Mouse (Mus musculus) neural tube, embryonic 11.5 days (tissue): ENCODE measurements around the gene Paxx. TPM values are rescaled to one million over a fixed set of nuclear protein-coding genes. Genes with fewer than 3 reads are reported as not detected.

Experiments used
- ATAC-seq: fragments of 200-750 bp; cut with Nextera tagmentation; 2 replicates; pipeline ENCODE4 v1.8.0; 2017; ENCODE audit warnings: moderate number of reproducible peaks, mild to moderate bottlenecking, moderate TSS enrichment, moderate library complexity; ENCODE audit not compliant: insufficient read depth, low FRiP score, low TSS enrichment
- DNase-seq: peaks from one replicate; pipeline ENCODE4 v3.0.0-alpha.2; 2015; ENCODE audit warnings: low spot score
- H3K27ac ChIP-seq: fragments of 300-500 bp; sonication (generic); 2 replicates; pipeline ENCODE4 v1.5.1; 2014; ENCODE audit warnings: low read depth, mild to moderate bottlenecking, low read length
- H3K27me3 ChIP-seq: fragments of 300-500 bp; sonication (generic); 2 replicates; pipeline ENCODE4 v1.6.1; 2014; ENCODE audit warnings: mild to moderate bottlenecking, low read length, mixed read lengths; ENCODE audit not compliant: control insufficient read depth, insufficient read depth
- H3K36me3 ChIP-seq: fragments of 300-500 bp; sonication (generic); 2 replicates; pipeline ENCODE4 v1.6.1; 2014; ENCODE audit warnings: mild to moderate bottlenecking, low read length, moderate library complexity, mixed read lengths; ENCODE audit not compliant: control insufficient read depth, insufficient read depth
- H3K4me1 ChIP-seq: fragments of 300-500 bp; sonication (generic); 2 replicates; pipeline ENCODE4 v1.6.1; 2014; ENCODE audit warnings: low read length, mixed read lengths; ENCODE audit not compliant: control insufficient read depth, insufficient read depth
- H3K4me2 ChIP-seq: fragments of 300-500 bp; sonication (generic); 2 replicates; pipeline ENCODE4 v1.6.1; 2014; ENCODE audit warnings: low read depth, mild to moderate bottlenecking, moderate library complexity
- H3K4me3 ChIP-seq: fragments of 300-500 bp; sonication (generic); 2 replicates; pipeline ENCODE4 v1.5.1; 2014; ENCODE audit warnings: low read depth, low read length
- H3K9ac ChIP-seq: fragments of 300-500 bp; sonication (generic); 2 replicates; pipeline ENCODE4 v1.6.1; 2014; ENCODE audit warnings: mild to moderate bottlenecking, low read length
- H3K9me3 ChIP-seq: fragments of 300-500 bp; sonication (generic); 2 replicates; pipeline ENCODE4 v1.6.1; 2016; ENCODE audit warnings: low read length; ENCODE audit not compliant: control insufficient read depth
- WGBS: fragments of 180-500 bp; shearing (Covaris S2); extraction: QIAGEN DNeasy Blood & Tissue Kit; methylation state at CpG from one replicate; pipeline ENCODE4 v1.1.7; 2014; 5-methylcytosine and 5-hydroxymethylcytosine counted together
- polyA plus RNA-seq: library from polyadenylated mRNA; unstranded; fragments of >200 nt; fragmentation: Nextera tagmentation; extraction: Ambion mirVana; gene quantifications from 2 replicates; pipeline ENCODE4 v1.2.1, GENCODE M21; 2014

Gene Paxx
- polyA plus RNA-seq, 1 experiment from 2014 or later, result 26.3 TPM

DNA sequence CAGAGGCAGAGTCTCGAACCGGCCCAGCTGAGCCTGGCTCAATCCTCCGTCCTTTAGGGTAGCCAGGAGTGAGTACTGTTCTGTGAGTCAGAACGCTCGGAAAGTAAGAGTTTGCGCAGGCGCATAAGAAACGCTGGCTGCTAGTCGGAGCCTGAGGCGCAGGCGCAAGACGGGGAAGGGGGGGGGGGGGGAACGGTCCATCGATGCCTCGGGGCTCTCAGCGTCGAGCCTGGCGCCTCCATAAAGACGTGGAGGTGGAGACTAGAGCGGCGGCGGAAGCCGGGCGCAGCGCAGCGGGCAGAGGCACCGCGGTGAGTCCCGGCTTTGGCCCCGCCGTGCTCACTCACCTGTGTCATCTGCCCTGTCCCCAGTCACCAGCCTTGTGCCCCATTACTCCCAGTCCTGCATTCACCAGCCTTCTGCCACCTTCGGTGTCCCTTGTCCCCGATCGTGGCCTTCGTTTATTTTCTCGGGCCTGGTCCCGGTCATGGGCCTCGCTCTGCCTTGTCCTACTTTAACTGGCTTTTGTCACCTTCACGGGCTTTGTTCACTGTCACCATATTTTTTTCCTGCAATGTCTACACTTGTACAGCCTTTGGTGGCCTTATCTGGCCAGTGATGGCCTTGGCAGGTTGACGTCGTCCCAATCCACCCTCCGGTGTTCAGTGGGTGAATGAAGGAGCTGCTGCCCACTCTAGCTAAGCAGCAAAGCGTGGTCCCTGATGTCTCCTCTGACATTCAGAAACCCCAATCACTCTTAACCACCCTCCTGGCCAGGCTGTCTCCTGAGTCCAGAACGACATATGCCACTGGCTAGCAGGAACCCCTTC lies 39.9 kb upstream of the Paxx start, which contains the start of gene Fbxw5:
Fbxw5 (plus strand) TSS at position 175 of the 830 bp plus-strand sequence.
- H3K27ac ChIP-seq, result no peak within 1 kb of the TSS
- H3K4me3 ChIP-seq, result peak within 1 kb of the TSS; percentile 67
- H3K9ac ChIP-seq, result peak within 1 kb of the TSS; percentile 78
- H3K4me2 ChIP-seq, result peak within 1 kb of the TSS; percentile 84
- peaks cover 8% of the 10 kb centered on the region; the same call in 1 of the 2 replicates for H3K4me1 ChIP-seq
- no peaks in the 10 kb centered on the region for H3K27me3 ChIP-seq
- peaks cover 9% of the 10 kb centered on the region for H3K36me3 ChIP-seq
- ATAC-seq, result peak; percentile 81
- WGBS, result under 1% methylated on average over 39 of the region's 44 CpGs
- H3K9me3 ChIP-seq, result no peaks in the 10 kb centered on the region
- DNase-seq, result peak; percentile 93

DNA sequence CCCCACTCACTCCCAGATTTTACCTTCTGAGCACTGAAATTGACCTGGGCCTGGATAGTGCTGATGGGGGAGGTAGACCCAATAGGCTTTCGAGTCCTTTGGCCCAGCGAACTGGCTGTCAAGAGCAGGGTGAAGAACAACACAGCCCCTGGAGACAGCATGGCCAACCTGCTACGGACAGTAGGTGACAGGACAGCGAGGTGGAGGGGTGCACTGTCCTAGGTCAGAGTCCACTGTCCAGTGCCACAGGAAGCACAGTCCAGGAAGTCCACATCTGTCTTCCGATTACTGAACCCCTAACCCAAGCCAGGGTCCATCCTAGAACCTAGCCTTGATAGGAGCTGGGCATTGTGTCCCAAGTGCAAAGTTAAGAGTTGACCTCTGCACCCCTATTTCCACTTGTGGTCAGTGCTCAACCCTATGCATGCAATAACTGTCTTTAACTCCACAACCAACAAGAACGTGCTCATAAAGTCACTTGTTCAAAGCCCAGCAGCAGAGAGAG lies 39.2 kb upstream of the Paxx start:
- Histone ChIP-seq H3K4me3 (peak overlapping the region; percentile 67), H3K4me2 (peak overlapping the region; percentile 47), H3K9ac (peak overlapping the region; percentile 54), H3K27me3 (no peaks in the 10 kb centered on the region), H3K4me1 (peaks cover 8% of the 10 kb centered on the region; the same call in 1 of the 2 replicates), H3K9me3 (no peaks in the 10 kb centered on the region), H3K27ac (no peak overlapping the region), H3K36me3 (peaks cover 7% of the 10 kb centered on the region)
- DNase-seq, result no peak
- peak; percentile 51 for ATAC-seq
- 72% methylated on average over 6 of the region's 6 CpGs for WGBS

GRCm38 (mm10) chr2:25498622-25499478 lies 38.0 kb upstream of the Paxx start:
- 73% methylated on average over 15 of the region's 15 CpGs for WGBS
- no peak overlapping the region for H3K4me2 ChIP-seq
- peaks cover 8% of the 10 kb centered on the region; the same call in 1 of the 2 replicates for H3K4me1 ChIP-seq
- H3K27ac ChIP-seq, result no peak overlapping the region
- DNase-seq (no peak), ATAC-seq (no peak)
- 0 out of 2 replicates have a peak overlapping the region, but pooled peaks have one; percentile 1 for H3K9ac ChIP-seq
- H3K9me3 ChIP-seq, result no peaks in the 10 kb centered on the region
- H3K4me3 ChIP-seq, result no peak overlapping the region
- H3K36me3 ChIP-seq, result peaks cover 2% of the 10 kb centered on the region; the same call in 1 of the 2 replicates
- H3K27me3 ChIP-seq, result no peaks in the 10 kb centered on the region

DNA sequence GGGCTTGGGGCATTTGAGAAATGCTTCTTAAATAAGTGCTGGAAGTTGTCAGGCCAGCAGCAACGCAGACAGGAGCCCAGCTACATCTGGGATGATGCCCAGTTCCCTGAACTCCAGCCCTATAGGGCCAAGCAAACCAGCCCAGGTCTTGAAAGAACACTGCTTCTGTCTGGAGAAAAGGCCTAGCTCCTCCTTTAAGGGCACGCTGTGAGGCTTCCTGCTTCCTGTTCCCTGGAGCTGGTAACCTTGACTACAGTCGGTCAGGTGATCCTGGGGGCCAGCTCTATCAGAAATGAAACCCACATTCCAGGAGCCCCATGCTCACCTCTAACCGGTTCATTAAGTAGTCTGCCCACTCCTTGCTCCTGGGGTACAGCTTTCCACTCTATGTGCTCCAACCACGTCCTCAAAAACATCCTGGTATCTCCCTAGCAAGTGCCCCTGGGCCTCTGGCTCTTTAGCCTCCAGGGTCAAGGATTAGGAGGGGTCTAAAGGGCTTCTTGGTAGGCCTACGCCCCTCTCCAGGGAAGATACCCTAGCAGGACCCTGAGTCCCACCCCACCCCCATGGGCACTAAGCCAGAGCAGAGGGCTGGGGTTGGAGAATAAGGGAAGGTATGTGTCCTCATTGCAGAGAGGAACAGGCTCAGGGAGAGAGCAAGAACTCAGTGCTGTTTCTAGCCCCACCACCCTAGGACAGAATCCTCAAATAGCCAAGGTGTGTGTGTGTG lies 37.1 kb upstream of the Paxx start:
- DNase-seq, result no peak
- Histone ChIP-seq H3K27me3 (no peaks in the 10 kb centered on the region), H3K27ac (no peak overlapping the region), H3K36me3 (no peaks in the 10 kb centered on the region; the same call in 1 of the 2 replicates), H3K4me3 (no peak overlapping the region), H3K9ac (no peak overlapping the region), H3K4me2 (no peak overlapping the region), H3K9me3 (no peaks in the 10 kb centered on the region), H3K4me1 (peaks cover 8% of the 10 kb centered on the region; the same call in 1 of the 2 replicates)
- no peak for ATAC-seq
- 61% methylated on average over 6 of the region's 6 CpGs for WGBS

GRCm38 (mm10) chr2:25496462-25496861 lies 35.6 kb upstream of the Paxx start:
- peaks cover 1% of the 10 kb centered on the region; the same call in 1 of the 2 replicates for H3K4me1 ChIP-seq
- H3K9me3 ChIP-seq, result no peaks in the 10 kb centered on the region
- H3K4me2 ChIP-seq, result no peak overlapping the region
- H3K9ac ChIP-seq, result no peak overlapping the region
- DNase-seq, result no peak
- H3K4me3 ChIP-seq, result no peak overlapping the region
- H3K27ac ChIP-seq, result no peak overlapping the region
- 46% methylated on average over 4 of the region's 4 CpGs for WGBS
- H3K27me3 ChIP-seq, result no peaks in the 10 kb centered on the region
- no peaks in the 10 kb centered on the region for H3K36me3 ChIP-seq
- no peak for ATAC-seq

- no peak within 1 kb of the TSS for H3K4me3 ChIP-seq
- no peaks in the 10 kb centered on the region for H3K4me1 ChIP-seq
- no peak for ATAC-seq
- H3K4me2 ChIP-seq, result no peak within 1 kb of the TSS
- no peaks in the 10 kb centered on the region for H3K9me3 ChIP-seq
- H3K36me3 ChIP-seq, result no peaks in the 10 kb centered on the region
- H3K27me3 ChIP-seq, result no peaks in the 10 kb centered on the region
- WGBS, result 85% methylated on average over 5 of the region's 5 CpGs
- no peak within 1 kb of the TSS for H3K9ac ChIP-seq
- no peak for DNase-seq
- no peak within 1 kb of the TSS for H3K27ac ChIP-seq
Observed at GRCm38 (mm10) chr2:25493476-25493961, 32.6 kb upstream of the Paxx start, which contains the start of gene Lcn12. TSS of gene Lcn12 (minus strand) at chr2:25493911.

GRCm38 (mm10) chr2:25492988-25493387 lies 32.1 kb upstream of the Paxx start:
- Histone ChIP-seq H3K27me3 (no peaks in the 10 kb centered on the region), H3K4me3 (no peak overlapping the region), H3K9me3 (no peaks in the 10 kb centered on the region), H3K9ac (no peak overlapping the region), H3K4me2 (no peak overlapping the region), H3K27ac (no peak overlapping the region), H3K36me3 (no peaks in the 10 kb centered on the region), H3K4me1 (no peaks in the 10 kb centered on the region)
- DNase-seq (no peak), ATAC-seq (no peak)
- WGBS, result 83% methylated on average over 5 of the region's 5 CpGs

DNA sequence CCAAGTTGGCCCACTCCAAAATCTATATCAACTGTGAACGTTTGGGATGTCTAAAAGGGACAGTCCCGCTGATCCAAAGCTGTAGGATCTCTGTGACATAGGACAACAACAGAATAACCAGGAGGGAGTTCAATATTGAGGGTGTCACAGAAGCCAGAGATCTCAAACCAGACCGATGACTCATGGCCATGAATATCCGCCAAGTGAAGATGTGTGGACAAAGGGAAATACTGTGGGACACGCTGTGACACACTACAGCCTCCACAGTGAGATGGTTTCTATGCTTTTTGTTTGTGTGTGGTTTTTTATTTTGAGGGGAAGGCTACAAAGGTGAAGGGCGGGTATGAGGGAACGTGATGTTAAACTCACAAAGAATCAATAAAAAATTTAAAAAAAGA lies 27.8 kb upstream of the Paxx start:
- WGBS, result 80% methylated on average over 7 of the region's 7 CpGs
- Histone ChIP-seq H3K27ac (no peak overlapping the region), H3K27me3 (no peaks in the 10 kb centered on the region), H3K4me3 (no peak overlapping the region), H3K4me1 (no peaks in the 10 kb centered on the region), H3K9me3 (no peaks in the 10 kb centered on the region), H3K36me3 (no peaks in the 10 kb centered on the region), H3K9ac (no peak overlapping the region), H3K4me2 (no peak overlapping the region)
- DNase-seq, result no peak
- no peak for ATAC-seq
